Mouse (Mus musculus): ENCODE measurements around the gene Ccl1. TPM values are rescaled to one million over a fixed set of nuclear protein-coding genes. Genes with fewer than 3 reads are reported as not detected.

Gene Ccl1
- polyA plus RNA-seq, 1 experiment from 2014 or later, result not detected

GRCm38 (mm10) chr11:82194980-82195379 is 110.5 kb downstream of the Ccl1 start:
- 77% methylated on average over 2 of the region's 2 CpGs for WGBS
- Histone ChIP-seq H3K4me1 (peaks cover 5% of the 10 kb centered on the region), H3K27me3 (ENCODE audit: poor library complexity, severe bottlenecking) (no peaks in the 10 kb centered on the region), H3K4me3 (no peak overlapping the region), H3K27ac (no peak overlapping the region), H3K36me3 (replicated peaks) (no peaks in the 10 kb centered on the region), H3K9me3 (no peaks in the 10 kb centered on the region)
- DNase-seq (ENCODE audit: extremely low spot score, low spot score), result no peak

GRCm38 (mm10) chr11:82193826-82194225 is 111.7 kb downstream of the Ccl1 start:
- Histone ChIP-seq H3K9me3 (no peaks in the 10 kb centered on the region), H3K27ac (no peak overlapping the region), H3K36me3 (replicated peaks) (no peaks in the 10 kb centered on the region), H3K4me1 (peaks cover 9% of the 10 kb centered on the region), H3K4me3 (no peak overlapping the region), H3K27me3 (ENCODE audit: poor library complexity, severe bottlenecking) (no peaks in the 10 kb centered on the region)
- DNase-seq (ENCODE audit: extremely low spot score, low spot score), result no peak
- 63% methylated on average over 9 of the region's 9 CpGs for WGBS

GRCm38 (mm10) chr11:82189782-82190563 is 115.5 kb downstream of the Ccl1 start:
- peaks cover 9% of the 10 kb centered on the region for H3K4me1 ChIP-seq
- H3K9me3 ChIP-seq, result no peaks in the 10 kb centered on the region
- H3K4me3 ChIP-seq, result no peak overlapping the region
- WGBS, result 79% methylated on average over 13 of the region's 13 CpGs
- no peaks in the 10 kb centered on the region for H3K27me3 ChIP-seq (ENCODE audit: poor library complexity, severe bottlenecking)
- no peak overlapping the region for H3K27ac ChIP-seq
- DNase-seq (ENCODE audit: extremely low spot score, low spot score), result no peak
- H3K36me3 ChIP-seq (replicated peaks), result no peaks in the 10 kb centered on the region

- peaks cover 16% of the 10 kb centered on the region for H3K4me1 ChIP-seq
- H3K27me3 ChIP-seq (ENCODE audit: poor library complexity, severe bottlenecking), result no peaks in the 10 kb centered on the region
- H3K27ac ChIP-seq, result no peak overlapping the region
- H3K4me3 ChIP-seq, result no peak overlapping the region
- WGBS, result 75% methylated on average over 3 of the region's 3 CpGs
- no peak for DNase-seq (ENCODE audit: extremely low spot score, low spot score)
- H3K36me3 ChIP-seq (replicated peaks), result no peaks in the 10 kb centered on the region
- no peaks in the 10 kb centered on the region for H3K9me3 ChIP-seq
These were observed 119.8 kb downstream of the Ccl1 start for GRCm38 (mm10) chr11:82185684-82186083.

GRCm38 (mm10) chr11:82183281-82183935 is 122.1 kb downstream of the Ccl1 start:
- peaks cover 7% of the 10 kb centered on the region; the same call in 1 of the 2 replicates for H3K4me1 ChIP-seq
- H3K36me3 ChIP-seq (replicated peaks), result no peaks in the 10 kb centered on the region
- H3K27ac ChIP-seq, result no peak overlapping the region
- H3K27me3 ChIP-seq (ENCODE audit: poor library complexity, severe bottlenecking), result peaks cover 2% of the 10 kb centered on the region; the same call in 1 of the 2 replicates
- H3K9me3 ChIP-seq, result no peaks in the 10 kb centered on the region
- DNase-seq (ENCODE audit: extremely low spot score, low spot score), result no peak
- 71% methylated on average over 6 of the region's 6 CpGs for WGBS
- H3K4me3 ChIP-seq, result no peak overlapping the region

- H3K27ac ChIP-seq, result no peak overlapping the region
- DNase-seq (ENCODE audit: extremely low spot score, low spot score), result no peak
- H3K4me3 ChIP-seq, result no peak overlapping the region
- peaks cover 7% of the 10 kb centered on the region; the same call in 1 of the 2 replicates for H3K4me1 ChIP-seq
- H3K27me3 ChIP-seq (ENCODE audit: poor library complexity, severe bottlenecking), result peaks cover 3% of the 10 kb centered on the region; the same call in 1 of the 2 replicates
- no peaks in the 10 kb centered on the region for H3K36me3 ChIP-seq (replicated peaks)
- no peaks in the 10 kb centered on the region for H3K9me3 ChIP-seq
- WGBS, result 92% methylated on average over 6 of the region's 6 CpGs
These were observed 123.1 kb downstream of the Ccl1 start for GRCm38 (mm10) chr11:82182401-82182800.

- peaks cover 3% of the 10 kb centered on the region; the same call in 1 of the 2 replicates for H3K27me3 ChIP-seq (ENCODE audit: poor library complexity, severe bottlenecking)
- DNase-seq (ENCODE audit: extremely low spot score, low spot score), result no peak
- no peaks in the 10 kb centered on the region for H3K9me3 ChIP-seq
- H3K4me3 ChIP-seq, result no peak overlapping the region
- no peaks in the 10 kb centered on the region for H3K36me3 ChIP-seq (replicated peaks)
- H3K27ac ChIP-seq, result no peak overlapping the region
- WGBS, result 88% methylated on average over 8 of the region's 8 CpGs
- peaks cover 7% of the 10 kb centered on the region; the same call in 1 of the 2 replicates for H3K4me1 ChIP-seq
These were observed 124.2 kb downstream of the Ccl1 start for GRCm38 (mm10) chr11:82181331-82181730.

- Histone ChIP-seq H3K27ac (no peak overlapping the region), H3K9me3 (no peaks in the 10 kb centered on the region), H3K4me1 (no peaks in the 10 kb centered on the region), H3K4me3 (no peak overlapping the region), H3K36me3 (replicated peaks) (no peaks in the 10 kb centered on the region), H3K27me3 (ENCODE audit: poor library complexity, severe bottlenecking) (peaks cover 3% of the 10 kb centered on the region; the same call in 1 of the 2 replicates)
- DNase-seq (ENCODE audit: extremely low spot score, low spot score), result no peak
- 74% methylated on average over 5 of the region's 5 CpGs for WGBS
These were observed 127.3 kb downstream of the Ccl1 start for GRCm38 (mm10) chr11:82178161-82178560.

GRCm38 (mm10) chr11:82177711-82178110 is 127.8 kb downstream of the Ccl1 start:
- H3K4me3 ChIP-seq, result no peak overlapping the region
- DNase-seq (ENCODE audit: extremely low spot score, low spot score), result peak; percentile 39
- no peaks in the 10 kb centered on the region for H3K9me3 ChIP-seq
- H3K36me3 ChIP-seq (replicated peaks), result no peaks in the 10 kb centered on the region
- 33% methylated on average over 5 of the region's 5 CpGs for WGBS
- H3K4me1 ChIP-seq, result no peaks in the 10 kb centered on the region
- H3K27me3 ChIP-seq (ENCODE audit: poor library complexity, severe bottlenecking), result peaks cover 3% of the 10 kb centered on the region; the same call in 1 of the 2 replicates
- H3K27ac ChIP-seq, result no peak overlapping the region

- 16% methylated on average over 3 of the region's 3 CpGs for WGBS
- Histone ChIP-seq H3K4me3 (no peak overlapping the region), H3K36me3 (replicated peaks) (no peaks in the 10 kb centered on the region), H3K9me3 (no peaks in the 10 kb centered on the region), H3K4me1 (no peaks in the 10 kb centered on the region), H3K27me3 (ENCODE audit: poor library complexity, severe bottlenecking) (peaks cover 3% of the 10 kb centered on the region; the same call in 1 of the 2 replicates), H3K27ac (no peak overlapping the region)
- peak; percentile 59 for DNase-seq (ENCODE audit: extremely low spot score, low spot score)
These were observed 130.7 kb downstream of the Ccl1 start for GRCm38 (mm10) chr11:82174794-82175193.

GRCm38 (mm10) chr11:82173491-82173890 is 132.0 kb downstream of the Ccl1 start:
- WGBS, result 92% methylated on average over 2 of the region's 2 CpGs
- H3K27me3 ChIP-seq (ENCODE audit: poor library complexity, severe bottlenecking), result peaks cover 2% of the 10 kb centered on the region; the same call in 1 of the 2 replicates
- DNase-seq (ENCODE audit: extremely low spot score, low spot score), result no peak
- no peaks in the 10 kb centered on the region for H3K4me1 ChIP-seq
- no peak overlapping the region for H3K4me3 ChIP-seq
- no peaks in the 10 kb centered on the region for H3K36me3 ChIP-seq (replicated peaks)
- H3K27ac ChIP-seq, result no peak overlapping the region
- no peaks in the 10 kb centered on the region for H3K9me3 ChIP-seq

- Histone ChIP-seq H3K36me3 (replicated peaks) (no peaks in the 10 kb centered on the region), H3K27me3 (ENCODE audit: poor library complexity, severe bottlenecking) (no peaks in the 10 kb centered on the region), H3K9me3 (no peaks in the 10 kb centered on the region), H3K4me1 (no peaks in the 10 kb centered on the region), H3K4me3 (no peak overlapping the region), H3K27ac (no peak overlapping the region)
- WGBS, result 76% methylated on average over 7 of the region's 7 CpGs
- DNase-seq (ENCODE audit: extremely low spot score, low spot score), result no peak
These were observed 134.0 kb downstream of the Ccl1 start for GRCm38 (mm10) chr11:82171316-82172071.
